ENCODE assay signal across 10 mouse cellular contexts in the genomic region with DNA sequence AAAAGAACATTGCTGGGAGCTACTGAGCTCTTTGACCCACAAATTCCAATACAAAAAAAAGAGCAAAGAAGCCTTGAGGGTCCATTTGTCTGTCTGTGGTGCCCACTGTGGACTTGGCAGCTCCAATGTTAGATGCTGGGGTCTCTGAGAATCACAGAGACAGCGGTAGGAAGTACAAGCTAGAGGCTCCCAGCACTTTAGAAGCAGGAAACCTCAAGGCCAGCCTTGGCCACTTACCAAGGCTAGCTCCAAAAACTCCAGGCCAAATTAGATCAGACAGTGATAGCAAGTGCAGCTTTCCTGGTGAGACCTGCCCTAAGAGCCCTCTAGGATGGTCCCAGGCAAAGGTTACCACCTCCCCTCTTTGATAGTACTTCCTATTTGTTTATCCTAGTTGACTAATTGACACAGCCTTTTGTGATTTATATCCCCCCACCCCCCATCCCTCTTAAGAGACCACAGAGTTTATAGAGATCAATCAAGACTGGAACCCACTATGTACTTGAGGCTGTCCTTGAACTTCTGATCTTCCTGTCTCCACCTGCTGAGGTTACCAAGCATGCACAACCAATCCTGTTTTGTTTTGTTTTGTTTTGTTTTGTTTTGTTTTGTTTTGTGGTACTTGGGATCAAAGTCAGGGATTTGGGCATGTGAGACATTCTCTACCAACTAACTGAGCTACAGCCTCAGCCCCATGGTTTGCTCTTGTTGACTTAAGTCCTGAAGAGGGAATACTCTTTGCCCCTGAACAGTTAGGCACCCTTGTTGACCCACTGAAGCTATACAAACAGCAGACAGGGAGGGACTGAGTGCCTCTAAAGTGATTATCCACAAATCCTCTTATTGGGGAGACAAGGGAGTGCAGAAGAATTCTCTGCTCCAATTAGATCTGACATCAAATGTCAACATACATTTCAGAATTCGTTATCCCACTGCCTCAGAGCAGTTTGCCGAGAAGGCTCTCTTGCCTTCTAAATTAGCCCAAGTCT.
DNase-seq lines count a peak whose midpoint lies in the region; ATAC-seq lines count a peak whose summit lies in the region.
"Had no signal": no experiment of that assay in that cellular context is flagged by ENCODE, and none has a peak within 500 bp of the region (broad histone marks: within the 10 kb centered on the region; RNA-seq: fewer than 3 reads in every experiment).

No protein-coding gene starts in this region.

- DNase-seq in adrenal gland, postnatal 14 days = peak; percentile 56
- DNase-seq in adrenal gland, postnatal 25 days = no peak
- no peak for DNase-seq in lung, postnatal 10 days
- peak; percentile 51 for DNase-seq in retina, embryonic 14.5 days (ENCODE audit: low spot score)
- DNase-seq in left cerebral cortex, postnatal 25 days (ENCODE audit: low spot score in 2 of 2) = no peak
- no peak for DNase-seq in urinary bladder, postnatal 36 days (ENCODE audit: low spot score in 2 of 2)

- H3K9me3 ChIP-seq in lung, embryonic 16.5 days (ENCODE audit: control insufficient read depth, low read length) = no peaks in the 10 kb centered on the region

- peak overlapping the region; percentile 38 for H3K9ac ChIP-seq in lung, embryonic 16.5 days (ENCODE audit: low read length)

- H3K4me3 ChIP-seq in lung, embryonic 16.5 days (ENCODE audit: low read length) = no peak overlapping the region

- no peaks in the 10 kb centered on the region for H3K36me3 ChIP-seq in lung, embryonic 16.5 days (ENCODE audit: control insufficient read depth, insufficient read depth, low read length)

- 0 out of 2 replicates have a peak overlapping the region, but pooled peaks have one; percentile 20 for H3K4me2 ChIP-seq in lung, embryonic 16.5 days (ENCODE audit: low read depth, low read length)

- 52% methylated on average over 3 of the region's 3 CpGs for WGBS in lung, embryonic 16.5 days

- intact Hi-C loops in left cerebral cortex, postnatal 25 days (cut with DNase I) = no loop called here

- H3K27me3 ChIP-seq in lung, embryonic 16.5 days (ENCODE audit: control insufficient read depth, insufficient read depth, low read depth, low read length) = no peaks in the 10 kb centered on the region

- no peak for ATAC-seq in lung, embryonic 16.5 days (ENCODE audit: low read depth)
- peak; percentile 27; the same call in 1 of the 2 replicates for ATAC-seq in erythroid progenitor cell, adult 5-6 weeks (replicated peaks; ENCODE audit: low FRiP score, poor library complexity, severe bottlenecking)
- ATAC-seq: forebrain, embryonic 16.5 days; hindbrain, postnatal 0 days had no signal

- peak overlapping the region; percentile 73 for H3K27ac ChIP-seq in lung, embryonic 16.5 days (ENCODE audit: low read length)
- H3K27ac ChIP-seq: hindbrain, postnatal 0 days had no signal

- peaks cover 37% of the 10 kb centered on the region for H3K4me1 ChIP-seq in lung, embryonic 16.5 days (replicated peaks; ENCODE audit: control insufficient read depth, insufficient read depth, low read length)

Comparison
In these comparisons a context has a peak if more than half of its experiments do, and no peak if none do; other contexts are left out.
1. DNase-seq: peak in adrenal gland, postnatal 14 days (single experiment) and retina, embryonic 14.5 days (single experiment); none in adrenal gland, postnatal 25 days (single experiment), lung, postnatal 10 days (single experiment), left cerebral cortex, postnatal 25 days (0 of 2) and urinary bladder, postnatal 36 days (0 of 2).